Mouse (Mus musculus) thymus, adult 2 months (tissue): ENCODE data around the gene Ghr. TPM values are rescaled to one million over a fixed set of nuclear protein-coding genes. Genes with fewer than 3 reads are reported as not detected.

Experiments used
- DNase-seq: peaks from one replicate; pipeline ENCODE4 v3.0.0; 2021
- H3K27ac ChIP-seq: fragments of 200-500 bp; 2 replicates; pipeline ENCODE4 v1.5.1; 2012; ENCODE audit warnings: low read length, control low read depth; ENCODE audit not compliant: control insufficient read depth, insufficient read depth
- H3K27me3 ChIP-seq: fragments of 200-500 bp; 2 replicates; pipeline ENCODE4 v1.6.1; 2012; ENCODE audit warnings: mild to moderate bottlenecking, low read length, moderate library complexity, mixed read lengths; ENCODE audit not compliant: control insufficient read depth, insufficient read depth
- H3K36me3 ChIP-seq: fragments of 200-500 bp; 2 replicates; pipeline ENCODE4 v1.6.1; 2012; ENCODE audit warnings: mild to moderate bottlenecking, low read length, moderate library complexity; ENCODE audit not compliant: control insufficient read depth, insufficient read depth
- H3K4me1 ChIP-seq: fragments of 200-500 bp; replicated peaks from 2 replicates; pipeline ENCODE4 v1.6.1; 2012; ENCODE audit warnings: low read length; ENCODE audit not compliant: control insufficient read depth, insufficient read depth
- H3K4me3 ChIP-seq: fragments of 200-500 bp; 2 replicates; pipeline ENCODE4 v1.5.1; 2012; ENCODE audit warnings: mild to moderate bottlenecking, low read length, control low read depth, moderate library complexity; ENCODE audit not compliant: control insufficient read depth, insufficient read depth
- CTCF ChIP-seq: fragments of 200-500 bp; IDR thresholded peaks from 2 replicates; pipeline ENCODE4 v1.5.1; 2012; ENCODE audit warnings: mild to moderate bottlenecking, control low read depth, low read length, moderate library complexity, borderline replicate concordance; ENCODE audit not compliant: control insufficient read depth, poor library complexity, insufficient read depth; ENCODE audit errors: extremely low read depth
- POLR2A ChIP-seq: fragments of 200-500 bp; IDR thresholded peaks from 2 replicates; pipeline ENCODE4 v1.6.1; 2012; ENCODE audit warnings: mild to moderate bottlenecking, low read length, control low read depth, moderate library complexity; ENCODE audit not compliant: control insufficient read depth, poor library complexity, insufficient read depth; ENCODE audit errors: extremely low read depth
- WGBS: fragments of 180-500 bp; shearing (Covaris S2); methylation state at CpG from one replicate; pipeline ENCODE4 v1.1.7; 2018; 5-methylcytosine and 5-hydroxymethylcytosine counted together
- polyA plus RNA-seq: library from polyadenylated mRNA; depleted of rRNA; stranded (reverse); fragments of >200 nt; gene quantifications from 2 replicates; pipeline ENCODE4 v1.2.3, GENCODE M21; 2012

The Ghr gene
- polyA plus RNA-seq, 1 experiment = 7.3 TPM

DNA sequence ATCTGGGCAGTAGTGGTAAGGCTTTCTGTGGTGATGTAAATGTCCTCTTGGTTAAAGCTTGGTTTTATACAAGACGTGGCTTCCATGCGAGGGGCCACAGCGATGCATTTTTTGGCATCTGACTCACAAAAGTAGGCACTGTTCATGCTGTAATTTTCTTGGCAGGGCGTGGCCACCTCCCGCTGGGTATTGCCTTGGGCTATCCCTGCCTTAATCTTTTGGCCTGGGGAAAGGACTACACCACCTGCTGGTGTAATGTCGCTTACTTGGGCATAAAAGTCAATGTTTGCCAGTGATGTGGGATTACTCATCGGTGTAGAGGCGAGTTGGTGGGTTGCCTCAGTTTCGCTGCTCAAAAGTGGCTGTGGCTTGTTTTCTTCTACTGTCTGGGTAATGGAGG lies 263.4 kb downstream of the Ghr start:
- TF ChIP-seq POLR2A (no peak), CTCF (no peak)
- Histone ChIP-seq H3K27me3 (no peaks in the 10 kb centered on the region), H3K27ac (no peak overlapping the region), H3K4me3 (no peak overlapping the region), H3K4me1 (no peaks in the 10 kb centered on the region), H3K36me3 (no peaks in the 10 kb centered on the region)
- no peak for DNase-seq
- WGBS = 95% methylated on average over 9 of the region's 9 CpGs

DNA sequence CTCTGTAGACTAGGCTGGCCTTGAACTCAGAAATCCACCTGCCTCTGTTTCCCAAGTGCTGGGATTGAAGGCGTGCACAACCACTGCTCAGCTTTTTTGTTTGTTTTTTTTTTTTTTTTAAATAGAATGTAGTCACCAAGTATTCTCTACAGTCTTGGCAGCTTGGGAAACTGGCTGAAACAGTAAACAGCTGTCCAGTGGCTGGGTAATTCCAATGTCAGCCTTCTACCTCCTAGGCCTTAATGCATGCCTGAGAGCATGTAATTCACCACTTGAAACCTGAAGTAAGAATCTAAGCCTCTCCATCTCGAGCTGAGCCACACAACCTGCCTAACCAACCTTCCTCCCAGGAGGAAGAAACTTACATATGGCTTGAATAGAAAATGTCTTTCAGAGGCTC lies 266.7 kb downstream of the Ghr start:
- no peak for DNase-seq
- no peak for TF ChIP-seq POLR2A
- no peak for TF ChIP-seq CTCF
- Histone ChIP-seq H3K27ac (no peak overlapping the region), H3K27me3 (no peaks in the 10 kb centered on the region), H3K4me1 (no peaks in the 10 kb centered on the region), H3K4me3 (no peak overlapping the region), H3K36me3 (no peaks in the 10 kb centered on the region)
- WGBS = 88% methylated on average over 2 of the region's 2 CpGs

DNA sequence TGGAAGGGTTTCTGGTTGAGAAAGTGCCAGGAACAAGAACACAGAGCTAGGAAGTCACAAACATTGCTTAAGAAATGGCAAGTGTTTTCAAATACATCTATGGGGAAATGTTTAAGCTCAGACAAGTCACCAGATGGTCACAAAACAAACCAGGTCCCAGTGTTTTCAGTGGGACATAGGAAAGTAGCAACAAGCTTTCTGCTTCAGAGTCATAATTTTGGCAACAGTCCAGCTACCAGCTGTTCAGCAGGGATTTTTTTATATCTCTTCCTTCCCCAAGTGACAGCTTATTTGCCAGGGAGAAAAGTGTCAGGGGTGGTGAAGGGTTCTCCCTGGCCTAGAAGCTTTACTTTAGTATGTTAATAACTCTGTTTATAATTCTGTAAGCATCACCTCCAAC lies 270.4 kb downstream of the Ghr start:
- Histone ChIP-seq H3K27ac (no peak overlapping the region), H3K36me3 (no peaks in the 10 kb centered on the region), H3K4me3 (no peak overlapping the region), H3K27me3 (no peaks in the 10 kb centered on the region), H3K4me1 (peaks cover 8% of the 10 kb centered on the region)
- TF ChIP-seq POLR2A (no peak), CTCF (no peak)
- DNase-seq = no peak

GRCm38 (mm10) chr15:3309856-3310255 lies 273.4 kb downstream of the Ghr start:
- no peak for DNase-seq
- no peak overlapping the region for H3K27ac ChIP-seq
- H3K4me1 ChIP-seq = peaks cover 8% of the 10 kb centered on the region
- H3K36me3 ChIP-seq = no peaks in the 10 kb centered on the region
- H3K4me3 ChIP-seq = no peak overlapping the region
- 29% methylated on average over 3 of the region's 3 CpGs for WGBS
- H3K27me3 ChIP-seq = no peaks in the 10 kb centered on the region
- TF ChIP-seq POLR2A = no peak
- no peak for TF ChIP-seq CTCF

- DNase-seq = no peak
- Histone ChIP-seq H3K27ac (no peak within 1 kb of the TSS), H3K27me3 (no peaks in the 10 kb centered on the region), H3K36me3 (no peaks in the 10 kb centered on the region), H3K4me3 (no peak within 1 kb of the TSS), H3K4me1 (no peaks in the 10 kb centered on the region)
- no peak for TF ChIP-seq CTCF
- TF ChIP-seq POLR2A = no peak
- 99% methylated on average over 12 of the region's 12 CpGs for WGBS
These were observed 279.9 kb downstream of the Ghr start, which contains the start of gene Ccdc152 for GRCm38 (mm10) chr15:3303426-3303825. TSS of gene Ccdc152 (minus strand) at chr15:3303526.

DNA sequence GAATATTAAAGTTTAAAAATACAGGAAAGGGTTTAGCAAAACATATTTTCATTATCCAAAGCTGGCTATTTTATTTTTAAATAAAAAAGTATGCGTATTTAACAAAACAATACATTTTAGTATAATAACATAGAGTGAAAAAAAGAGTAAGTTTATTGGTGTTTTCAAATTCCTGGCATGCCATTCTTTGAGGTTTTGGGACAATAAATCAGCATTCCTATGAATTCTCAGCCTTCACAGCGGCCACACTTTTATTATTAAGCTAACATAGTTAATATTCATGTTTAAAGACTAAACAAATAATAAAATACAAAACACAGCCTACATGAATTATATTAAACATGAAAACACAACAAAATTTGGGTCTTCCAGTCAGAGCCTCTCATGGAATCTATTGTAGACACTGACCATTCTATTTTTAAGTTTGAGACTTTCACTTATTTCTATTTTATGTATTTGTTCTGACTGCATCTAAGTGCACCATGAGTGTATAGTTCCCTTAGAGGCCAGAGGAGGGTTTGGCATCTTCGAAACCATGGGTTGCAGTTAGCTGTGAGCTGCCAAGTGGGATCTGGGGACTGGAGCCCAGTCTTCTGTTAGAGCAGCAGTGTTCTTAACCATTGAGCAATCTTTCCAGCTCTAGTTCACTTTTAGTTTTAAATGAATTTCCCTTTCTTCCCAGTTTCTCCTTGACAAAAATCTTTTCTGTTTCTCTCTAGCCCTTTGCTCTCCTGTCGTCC lies 282.8 kb downstream of the Ghr start:
- TF ChIP-seq CTCF (no peak), POLR2A (no peak)
- WGBS = 93% methylated on average over 4 of the region's 4 CpGs
- Histone ChIP-seq H3K27ac (no peak overlapping the region), H3K4me1 (no peaks in the 10 kb centered on the region), H3K36me3 (no peaks in the 10 kb centered on the region), H3K27me3 (no peaks in the 10 kb centered on the region), H3K4me3 (no peak overlapping the region)
- no peak for DNase-seq
